Mouse (Mus musculus): ENCODE data around the gene Gsk3a.

Gsk3a gene

DNA sequence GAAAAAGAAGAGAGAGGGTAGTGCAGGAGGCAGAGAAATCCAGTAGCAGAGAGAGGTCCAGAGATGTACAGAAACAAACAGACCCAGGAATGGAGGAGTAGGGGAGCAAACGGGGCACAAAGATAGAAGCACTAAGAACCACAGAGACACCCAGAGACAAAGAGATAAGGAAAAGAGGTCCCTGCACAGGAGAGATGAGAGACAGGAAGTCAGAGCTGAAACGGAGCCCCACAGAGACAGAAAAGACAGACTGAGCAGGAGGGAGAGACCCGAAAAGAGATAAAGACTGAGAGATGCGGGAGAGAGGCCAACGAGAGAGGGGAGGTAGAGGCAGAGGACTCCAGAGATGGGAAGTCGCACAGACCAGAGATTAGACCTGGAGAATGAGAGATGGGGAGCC lies 57.1 kb downstream of the Gsk3a start:
- DNase-seq: no peak

DNA sequence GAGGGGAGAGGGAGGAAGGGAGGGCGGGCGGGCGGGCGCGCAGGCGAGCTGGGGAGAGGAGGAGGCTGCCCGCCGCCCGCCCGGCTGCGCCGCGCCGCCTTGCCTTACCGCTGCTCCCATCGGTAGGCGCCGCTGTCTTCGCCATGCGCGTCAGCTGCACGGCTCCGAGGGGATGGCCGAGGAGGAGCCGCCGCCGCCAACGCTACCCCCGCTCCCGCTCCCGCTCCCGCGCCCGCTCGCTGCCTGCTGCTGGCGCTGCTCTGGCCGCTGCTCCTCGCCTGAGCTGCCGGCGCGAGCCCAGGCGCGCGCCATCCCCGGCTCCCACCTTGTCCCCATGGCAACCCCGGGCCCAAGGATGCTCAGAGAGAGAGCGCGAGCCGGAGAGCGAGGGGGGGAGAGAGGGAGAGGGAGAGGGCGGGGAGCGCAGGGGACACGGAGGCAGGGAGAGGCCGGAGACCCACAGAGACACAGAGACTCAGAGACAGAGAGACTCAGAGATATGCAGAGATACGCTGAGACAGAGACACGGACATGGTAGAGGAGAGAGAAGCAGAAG lies 58.0 kb downstream of the Gsk3a start, which contains the start of gene Pou2f2:
Pou2f2 (minus strand) TSS at position 121 of the 556 bp plus-strand sequence.
- DNase-seq: peak; percentile 74

DNA sequence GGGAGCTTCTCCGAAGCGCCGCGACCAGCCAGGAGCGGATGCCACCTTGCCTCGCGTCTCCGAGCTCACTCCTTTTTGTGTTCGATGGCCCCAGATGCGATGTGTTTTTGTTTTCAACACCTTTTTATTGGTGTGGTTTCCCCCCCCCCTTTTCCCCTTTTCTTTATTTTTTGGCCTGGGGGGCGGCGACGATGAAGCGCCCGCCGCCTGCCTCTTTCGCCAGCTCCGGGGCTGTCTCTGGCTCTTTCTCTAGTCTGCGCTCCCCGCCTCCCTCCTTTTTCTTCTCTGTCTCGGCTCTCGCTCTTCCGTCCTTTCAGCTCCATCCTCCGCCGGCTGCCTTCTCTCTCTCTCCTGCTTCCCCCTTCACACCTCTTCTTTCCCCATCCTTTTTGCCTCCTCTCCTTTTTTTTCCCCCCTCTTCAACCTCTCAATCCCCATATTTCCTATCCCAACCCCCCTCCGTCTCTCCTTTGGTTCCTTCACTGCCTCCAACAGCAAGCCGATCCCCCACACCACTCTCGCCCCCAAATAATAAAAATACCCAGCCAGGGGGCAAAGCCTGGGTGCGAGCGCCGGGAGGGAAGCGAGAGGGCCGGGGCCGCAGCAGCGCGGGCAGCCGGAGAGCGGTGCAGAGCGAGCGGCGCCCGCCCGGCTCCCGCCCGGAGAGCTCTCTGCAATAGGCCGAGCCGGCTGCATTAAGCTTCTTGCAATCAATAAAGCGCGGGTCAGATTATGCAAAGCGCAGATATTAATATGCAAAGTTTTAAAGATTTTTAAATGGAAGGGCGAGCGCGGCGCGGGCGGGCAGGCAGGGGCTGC lies 58.7 kb downstream of the Gsk3a start:
- DNase-seq: no peak

DNA sequence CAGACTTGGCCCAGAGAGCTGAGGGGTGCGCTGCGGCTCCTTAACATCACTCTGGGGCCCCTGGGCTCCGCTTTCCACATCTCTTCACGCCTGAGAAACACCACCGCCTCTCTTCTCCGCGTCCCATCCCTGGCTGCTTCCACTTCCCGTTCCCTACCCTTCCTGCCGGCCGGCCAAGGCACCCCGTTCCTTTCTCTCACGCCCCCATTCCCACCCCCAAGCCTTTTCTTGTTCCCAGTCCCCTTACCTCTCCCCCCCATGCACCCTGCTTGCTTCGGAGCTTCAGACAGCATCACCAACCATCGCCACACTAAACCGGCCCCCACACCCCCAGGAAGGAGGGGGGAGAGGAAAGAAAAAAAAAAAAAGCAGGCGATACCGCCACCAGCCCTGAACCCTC lies 59.3 kb downstream of the Gsk3a start:
- DNase-seq: no peak
